Mouse (Mus musculus) bone marrow, adult 2 months (tissue): ENCODE data around the gene Atp8a1.

Experiments used
- CTCF ChIP-seq: fragments of 200-500 bp; IDR thresholded peaks from 2 replicates; pipeline ENCODE4 v1.5.1; 2011; ENCODE audit warnings: low read length, control low read depth; ENCODE audit not compliant: control insufficient read depth, insufficient read depth
- POLR2A ChIP-seq: fragments of 200-500 bp; IDR thresholded peaks from 2 replicates; pipeline ENCODE4 v1.6.1; 2011; ENCODE audit warnings: low read depth, mild to moderate bottlenecking, control low read depth, low read length, borderline replicate concordance; ENCODE audit not compliant: control insufficient read depth

GRCm38 (mm10) chr5:67662715-67663114 lies 184.5 kb downstream of the Atp8a1 start:
- TF ChIP-seq POLR2A, result no peak
- TF ChIP-seq CTCF, result no peak
